Mouse (Mus musculus) cerebellum, postnatal 10 days (tissue): Measurements from ENCODE around the gene Cldn10.

Experiments
- DNase-seq, 2 experiments: peaks; one replicate each; pipeline ENCODE4 v3.0.0; 2021; ENCODE audit warnings: mixed read lengths in 2 of 2

The Cldn10 gene

GRCm38 (mm10) chr14:118829331-118830095, 41.8 kb downstream of the Cldn10 start:
- DNase-seq = no peak

GRCm38 (mm10) chr14:118831597-118831996, 43.9 kb downstream of the Cldn10 start:
- no peak for DNase-seq

- no peak for DNase-seq
Measured at GRCm38 (mm10) chr14:118833241-118833640, 45.5 kb downstream of the Cldn10 start.

- no peak for DNase-seq
Measured at GRCm38 (mm10) chr14:118834313-118834712, 46.6 kb downstream of the Cldn10 start.

- DNase-seq = no peak
Measured at GRCm38 (mm10) chr14:118836145-118836544, 48.4 kb downstream of the Cldn10 start.

- DNase-seq = no peak
Measured at GRCm38 (mm10) chr14:118836754-118837153, 49.0 kb downstream of the Cldn10 start.

GRCm38 (mm10) chr14:118838556-118839120, 50.9 kb downstream of the Cldn10 start:
- no peak for DNase-seq

- peak in 1 of 2 experiments; percentile 25 for DNase-seq
Measured at GRCm38 (mm10) chr14:118839416-118839815, 51.7 kb downstream of the Cldn10 start.

- no peak for DNase-seq
Measured at GRCm38 (mm10) chr14:118840027-118840426, 52.3 kb downstream of the Cldn10 start.

- no peak for DNase-seq
Measured at GRCm38 (mm10) chr14:118842353-118842752, 54.6 kb downstream of the Cldn10 start.

- DNase-seq = no peak
Measured at GRCm38 (mm10) chr14:118846834-118847233, 59.1 kb downstream of the Cldn10 start.

- DNase-seq = no peak
Measured at GRCm38 (mm10) chr14:118848171-118848570, 60.5 kb downstream of the Cldn10 start.

- no peak for DNase-seq
Measured at GRCm38 (mm10) chr14:118850011-118850695, 62.4 kb downstream of the Cldn10 start.

GRCm38 (mm10) chr14:118850696-118851035, 63.0 kb downstream of the Cldn10 start:
- DNase-seq = no peak

GRCm38 (mm10) chr14:118851496-118852107, 63.9 kb downstream of the Cldn10 start:
- DNase-seq = no peak

GRCm38 (mm10) chr14:118854371-118855114, 66.8 kb downstream of the Cldn10 start:
- DNase-seq = peak; percentile 62 to 75

GRCm38 (mm10) chr14:118855141-118855800, 67.6 kb downstream of the Cldn10 start:
- DNase-seq = peak in 1 of 2 experiments; percentile 26

GRCm38 (mm10) chr14:118856563-118856962, 68.9 kb downstream of the Cldn10 start:
- no peak for DNase-seq

GRCm38 (mm10) chr14:118858318-118858717, 70.6 kb downstream of the Cldn10 start:
- no peak for DNase-seq

GRCm38 (mm10) chr14:118862253-118862652, 74.5 kb downstream of the Cldn10 start:
- no peak for DNase-seq

- no peak for DNase-seq
Measured at GRCm38 (mm10) chr14:118864905-118865304, 77.2 kb downstream of the Cldn10 start.
